Mouse (Mus musculus): ENCODE measurements around the gene Il11. TPM values are rescaled to one million over a fixed set of nuclear protein-coding genes. Genes with fewer than 3 reads are reported as not detected.

Il11 gene
- total RNA-seq, 1 experiment from 2014 or later, result 0.15 TPM

- no peak for DNase-seq
Measured at GRCm38 (mm10) chr7:4742482-4742819, 40.2 kb downstream of the Il11 start.

DNA sequence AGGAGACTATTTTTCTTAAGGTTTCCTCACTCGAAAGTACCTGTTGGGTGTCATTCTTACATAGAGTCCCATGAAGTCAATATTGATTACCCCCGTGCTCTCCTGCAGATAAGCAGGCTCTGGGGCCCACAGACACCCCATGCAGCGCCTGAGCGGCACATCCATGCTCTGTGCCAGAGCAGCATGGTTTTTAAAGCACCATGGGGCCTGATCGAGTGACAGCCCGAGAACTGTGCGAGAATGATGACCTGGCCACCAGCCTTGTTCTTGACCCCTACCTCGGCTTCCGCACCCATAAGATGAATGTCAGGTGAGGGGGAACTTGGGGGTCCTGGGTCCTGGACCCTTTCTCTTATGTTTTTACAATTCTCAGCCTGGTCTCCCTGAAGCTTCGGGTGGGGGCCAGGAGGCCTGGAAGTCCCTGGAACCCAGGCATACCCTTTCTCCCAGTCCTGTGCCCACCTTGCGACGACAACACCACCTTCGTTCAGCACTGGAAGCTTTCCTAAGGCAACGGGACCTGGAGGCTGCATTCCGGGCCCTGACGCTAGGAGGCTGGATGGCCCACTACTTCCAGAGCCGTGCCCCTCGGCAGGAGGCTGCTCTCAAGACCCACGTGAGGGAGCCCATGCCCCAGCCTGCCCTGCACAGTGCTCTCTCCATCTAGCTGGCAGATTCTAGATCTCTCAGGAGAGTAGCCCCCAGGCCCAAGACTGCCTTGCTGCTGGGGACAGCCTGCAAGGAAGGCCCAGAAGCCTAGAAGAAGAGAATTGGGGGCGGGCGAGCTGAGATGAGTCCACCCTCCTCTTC is 40.8 kb downstream of the Il11 start:
- DNase-seq, result no peak

GRCm38 (mm10) chr7:4741151-4741550 is 41.5 kb downstream of the Il11 start:
- peak; percentile 54 for DNase-seq

- DNase-seq, result no peak
Measured at GRCm38 (mm10) chr7:4740309-4740727, 42.3 kb downstream of the Il11 start.

- DNase-seq, result peak; percentile 92
Measured at GRCm38 (mm10) chr7:4739544-4740275, 42.9 kb downstream of the Il11 start, which contains the start of gene Kmt5c. Kmt5c (plus strand) TSS chr7:4740115.

DNA sequence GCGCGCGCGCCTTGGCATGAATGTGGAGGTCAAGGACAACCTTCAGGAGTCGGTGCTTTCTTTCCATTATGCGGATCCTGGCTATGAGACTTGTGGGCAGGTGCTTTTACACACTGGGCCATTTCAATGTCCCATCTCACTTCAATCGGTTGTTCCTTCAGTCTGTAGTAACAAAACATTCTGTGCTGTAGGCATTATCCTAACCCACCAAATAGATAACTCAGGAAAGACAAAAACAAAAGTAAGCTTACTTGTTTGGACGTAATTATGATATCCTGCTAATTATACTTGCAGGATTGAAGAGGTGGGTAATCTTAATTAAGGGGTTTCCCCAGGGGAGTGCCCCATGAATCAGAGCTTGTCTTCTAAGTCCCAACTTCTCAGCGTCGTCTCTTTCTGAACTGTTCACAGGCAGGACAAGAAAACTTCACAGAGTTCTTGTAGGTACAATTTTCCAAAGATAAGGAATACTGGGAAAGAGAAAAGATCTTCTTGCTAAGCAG is 43.6 kb downstream of the Il11 start:
- no peak for DNase-seq

- peak; percentile 26 for DNase-seq
Measured at GRCm38 (mm10) chr7:4732968-4733392, 49.7 kb downstream of the Il11 start.

DNA sequence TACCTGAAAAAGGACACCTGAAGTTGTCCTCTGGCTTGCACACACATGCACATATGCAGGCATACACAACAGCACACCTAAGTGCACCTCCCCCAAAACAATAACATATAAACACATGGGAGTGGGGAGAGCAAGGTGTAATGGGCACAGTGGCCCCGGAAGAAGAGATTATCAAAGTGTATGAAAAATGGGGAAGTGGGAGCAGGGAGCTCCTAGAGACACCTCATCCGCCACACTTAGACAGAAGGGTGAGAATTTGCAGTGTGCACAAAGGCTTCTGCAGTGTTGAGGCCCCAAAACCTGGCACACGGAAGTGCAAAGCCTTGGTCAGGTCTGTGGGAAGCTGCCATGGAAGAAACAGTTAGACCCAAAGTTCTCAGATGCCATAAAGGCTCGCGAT is 51.6 kb downstream of the Il11 start:
- no peak for DNase-seq

GRCm38 (mm10) chr7:4725169-4725568 is 57.5 kb downstream of the Il11 start, which contains the start of gene Tmem150b:
Tmem150b (minus strand) TSS chr7:4725249.
- no peak for DNase-seq

GRCm38 (mm10) chr7:4724359-4724758 is 58.3 kb downstream of the Il11 start:
- DNase-seq, result no peak

GRCm38 (mm10) chr7:4723508-4723907 is 59.2 kb downstream of the Il11 start:
- no peak for DNase-seq

Other genes starting within 250 kb of the Il11 start
- 7.0 and 8.9 TPM in 2 replicates for gene Syt5, start 235.3 kb downstream of the Il11 start, total RNA-seq (2021)
- not detected in 2 replicates for gene Ptprh, start 178.8 kb downstream of the Il11 start, total RNA-seq (2021)
- 9.3 and 10.2 TPM in 2 replicates for gene Tmem86b, start 151.4 kb downstream of the Il11 start, total RNA-seq (2021)
- gene Ppp6r1, start 123.8 kb downstream of the Il11 start, total RNA-seq (2021), result 98.1 and 99.6 TPM in 2 replicates
- gene Hspbp1, start 97.8 kb downstream of the Il11 start, total RNA-seq (2021), result 42.2 and 47.8 TPM in 2 replicates
- 4.2 and 6.5 TPM in 2 replicates for gene Brsk1, start 92.3 kb downstream of the Il11 start, total RNA-seq (2021)
- 0.24 TPM in 1 of 2 replicates, not detected in the other for gene Tmem150b, start 57.6 kb downstream of the Il11 start, total RNA-seq (2021)
- gene Kmt5c, start 42.7 kb downstream of the Il11 start, total RNA-seq (2021), result 64.5 and 70.1 TPM in 2 replicates
- 9.4 and 10.6 TPM in 2 replicates for gene Cox6b2, start 29.8 kb downstream of the Il11 start, total RNA-seq (2021)
- gene Fam71e2, start 11.6 kb downstream of the Il11 start, total RNA-seq (2021), result not detected in 2 replicates
- not detected in 2 replicates for gene Tmem190, start 78 bp upstream of the Il11 start, total RNA-seq (2021)
- gene Tmem238, start 6.8 kb upstream of the Il11 start, total RNA-seq (2021), result 13.4 and 16.4 TPM in 2 replicates
- 922 and 1,210 TPM in 2 replicates for gene Rpl28, start 10.0 kb upstream of the Il11 start, total RNA-seq (2021)
- gene Ube2s, start 29.7 kb upstream of the Il11 start, total RNA-seq (2021), result 114 and 127 TPM in 2 replicates
- gene Shisa7, start 61.8 kb upstream of the Il11 start, total RNA-seq (2021), result 2.0 and 2.2 TPM in 2 replicates
- 24.0 and 30.5 TPM in 2 replicates for gene Isoc2b, start 87.4 kb upstream of the Il11 start, total RNA-seq (2021)
- 42.1 and 48.2 TPM in 2 replicates for gene Isoc2a, start 94.3 kb upstream of the Il11 start, total RNA-seq (2021)
- not detected in 2 replicates for gene Gm36210, start 123.7 kb upstream of the Il11 start, total RNA-seq (2021)
- 16.4 and 19.0 TPM in 2 replicates for gene Zfp628, start 132.4 kb upstream of the Il11 start, total RNA-seq (2021)
- gene Nat14, start 139.2 kb upstream of the Il11 start, total RNA-seq (2021), result 7.7 and 9.1 TPM in 2 replicates
- 2.0 and 3.2 TPM in 2 replicates for gene Ssc5d, start 142.9 kb upstream of the Il11 start, total RNA-seq (2021)
- 0.55 TPM in 1 of 2 replicates, not detected in the other for gene Sbk2, start 181.5 kb upstream of the Il11 start, total RNA-seq (2021)
- 0.15 TPM in 1 of 2 replicates, not detected in the other for gene Sbk3, start 188.3 kb upstream of the Il11 start, total RNA-seq (2021)
- gene Zfp579, start 213.3 kb upstream of the Il11 start, total RNA-seq (2021), result 21.1 and 31.6 TPM in 2 replicates
- gene Zfp524, start 231.6 kb upstream of the Il11 start, total RNA-seq (2021), result 15.3 and 17.6 TPM in 2 replicates
- gene Fiz1, start 231.8 kb upstream of the Il11 start, total RNA-seq (2021), result 18.7 and 26.4 TPM in 2 replicates
- not detected in 2 replicates for gene Gm44973, start 232.6 kb upstream of the Il11 start, total RNA-seq (2021)
- gene Zfp865, start 237.5 kb upstream of the Il11 start, total RNA-seq (2021), result 27.7 and 34.3 TPM in 2 replicates
- gene Ccdc106, start 237.7 kb upstream of the Il11 start, total RNA-seq (2021), result 1.00 and 1.1 TPM in 2 replicates